In genomic region chr3:90612061-90612460, GRCm38 (mm10) we compare ENCODE assay signal across 15 mouse cellular contexts. TPM values are rescaled to one million over a fixed set of nuclear protein-coding genes. Genes with fewer than 3 reads are reported as not detected.
DNase-seq lines count a peak whose midpoint lies in the region; ATAC-seq lines count a peak whose summit lies in the region.
"Had no signal": no experiment of that assay in that cellular context is flagged by ENCODE, and none has a peak within 500 bp of the region (broad histone marks: within the 10 kb centered on the region; RNA-seq: fewer than 3 reads in every experiment).

No protein-coding gene starts in this region.

- peak; percentile 26 to 51 for DNase-seq in spleen, postnatal 36 days (ENCODE audit: low spot score in 2 of 2)
- DNase-seq in spleen, postnatal 14 days (ENCODE audit: low spot score in 2 of 2): no peak
- DNase-seq in R1 (ENCODE audit: low read depth, low spot score): peak; percentile 41
- DNase-seq in frontal cortex, postnatal 36 days (ENCODE audit: low spot score in 2 of 2): no peak
- no peak for DNase-seq in forebrain, embryonic 10.5 days (ENCODE audit: extremely low spot score, low spot score)
- no peak for DNase-seq in cerebellum, postnatal 14 days

- no peak overlapping the region for H3K4me3 ChIP-seq in forebrain, embryonic 10.5 days

- H3K9me3 ChIP-seq in forebrain, embryonic 10.5 days: no peaks in the 10 kb centered on the region

- peaks cover 14% of the 10 kb centered on the region for H3K4me1 ChIP-seq in forebrain, embryonic 10.5 days

- H3K27ac ChIP-seq in forebrain, embryonic 10.5 days: no peak overlapping the region

- whole genome bisulfite sequencing in forebrain, embryonic 10.5 days: 58% methylated on average over 4 of the region's 4 CpGs

- peak; percentile 41 for ATAC-seq in megakaryocyte, adult 5-6 weeks (ENCODE audit: poor library complexity, severe bottlenecking)

- H3K36me3 ChIP-seq in forebrain, embryonic 10.5 days (replicated peaks): no peaks in the 10 kb centered on the region

- H3K27me3 ChIP-seq in forebrain, embryonic 10.5 days (ENCODE audit: poor library complexity, severe bottlenecking): peaks cover 17% of the 10 kb centered on the region

RNA-seq across cellular contexts. Expression of gene S100a6, which starts 0.6 kb away (rescaled TPM):
- total RNA-seq in megakaryocyte, adult 5-6 weeks (2015): 2,141 and 2,313 TPM in 2 replicates
- 1,043 and 1,047 TPM in 2 replicates for total RNA-seq in megakaryocyte, adult 5-6 weeks (2017)
- polyA plus RNA-seq in forebrain, embryonic 10.5 days (2016; fragmentation: Nextera tagmentation; extraction: Ambion mirVana): 22.4 and 23.2 TPM in 2 replicates

RNA-seq across cellular contexts. Expression of gene S100a5, which starts 3.7 kb away (rescaled TPM):
- total RNA-seq in megakaryocyte, adult 5-6 weeks (2015): not detected in 2 replicates
- total RNA-seq in megakaryocyte, adult 5-6 weeks (2017): 3.4 TPM in 1 of 2 replicates, not detected in the other
- not detected in 2 replicates for polyA plus RNA-seq in forebrain, embryonic 10.5 days (2016; fragmentation: Nextera tagmentation; extraction: Ambion mirVana)
- total RNA-seq: adrenal gland, postnatal 25 days; heart, adult 8-10 months; heart, postnatal 4 days; left cerebral cortex, postnatal 36 days had no signal
- polyA plus RNA-seq: liver, embryonic 16.5 days; neural tube, embryonic 11.5 days; testis, adult 2 months had no signal

RNA-seq across cellular contexts. Expression of gene S100a4, which starts 8.5 kb away (rescaled TPM):
- total RNA-seq in megakaryocyte, adult 5-6 weeks (2015): 2,878 and 2,936 TPM in 2 replicates
- 3,102 and 3,469 TPM in 2 replicates for total RNA-seq in megakaryocyte, adult 5-6 weeks (2017)
- 0.47 TPM in 1 of 2 replicates, not detected in the other for polyA plus RNA-seq in forebrain, embryonic 10.5 days (2016; fragmentation: Nextera tagmentation; extraction: Ambion mirVana)
- polyA plus RNA-seq: neural tube, embryonic 11.5 days had no signal

RNA-seq across cellular contexts. Expression of gene Gm42674, which starts 10.4 kb away (rescaled TPM):
- not detected in 2 replicates for total RNA-seq in megakaryocyte, adult 5-6 weeks (2015)
- 2.9 and 5.7 TPM in 2 replicates for total RNA-seq in megakaryocyte, adult 5-6 weeks (2017)
- polyA plus RNA-seq in forebrain, embryonic 10.5 days (2016; fragmentation: Nextera tagmentation; extraction: Ambion mirVana): not detected in 2 replicates
- total RNA-seq: adrenal gland, postnatal 25 days; heart, adult 8-10 months; heart, postnatal 4 days; left cerebral cortex, postnatal 36 days had no signal
- polyA plus RNA-seq: liver, embryonic 16.5 days; neural tube, embryonic 11.5 days; testis, adult 2 months had no signal

RNA-seq across cellular contexts. Expression of gene S100a2, which starts 22.0 kb away (rescaled TPM):
- not detected in 2 replicates for total RNA-seq in megakaryocyte, adult 5-6 weeks (2015)
- not detected in 2 replicates for total RNA-seq in megakaryocyte, adult 5-6 weeks (2017)
- not detected in 2 replicates for polyA plus RNA-seq in forebrain, embryonic 10.5 days (2016; fragmentation: Nextera tagmentation; extraction: Ambion mirVana)
- total RNA-seq: adrenal gland, postnatal 25 days; heart, adult 8-10 months; heart, postnatal 4 days; left cerebral cortex, postnatal 36 days had no signal
- polyA plus RNA-seq: liver, embryonic 16.5 days; neural tube, embryonic 11.5 days; testis, adult 2 months; urinary bladder, adult 2 months had no signal

Comparison
In these comparisons a context has a peak if more than half of its experiments do, and no peak if none do; other contexts are left out.
1. DNase-seq: peak in spleen, postnatal 36 days (2 of 2) and R1 (single experiment); none in spleen, postnatal 14 days (0 of 2), frontal cortex, postnatal 36 days (0 of 2), forebrain, embryonic 10.5 days (single experiment) and cerebellum, postnatal 14 days (0 of 2).